Mouse (Mus musculus) T-helper 1 cell (primary cell): Measurements from ENCODE around the gene Ccdc125.

Experiments used
- in situ Hi-C: fragments of 300-600 bp; cut with MboI, MseI; formaldehyde crosslinking; loops from one replicate; pipeline ENCODE4 v1.15.1; 2025; ENCODE audit warnings: high pct_unique_total_duplicates

Ccdc125 gene

DNA sequence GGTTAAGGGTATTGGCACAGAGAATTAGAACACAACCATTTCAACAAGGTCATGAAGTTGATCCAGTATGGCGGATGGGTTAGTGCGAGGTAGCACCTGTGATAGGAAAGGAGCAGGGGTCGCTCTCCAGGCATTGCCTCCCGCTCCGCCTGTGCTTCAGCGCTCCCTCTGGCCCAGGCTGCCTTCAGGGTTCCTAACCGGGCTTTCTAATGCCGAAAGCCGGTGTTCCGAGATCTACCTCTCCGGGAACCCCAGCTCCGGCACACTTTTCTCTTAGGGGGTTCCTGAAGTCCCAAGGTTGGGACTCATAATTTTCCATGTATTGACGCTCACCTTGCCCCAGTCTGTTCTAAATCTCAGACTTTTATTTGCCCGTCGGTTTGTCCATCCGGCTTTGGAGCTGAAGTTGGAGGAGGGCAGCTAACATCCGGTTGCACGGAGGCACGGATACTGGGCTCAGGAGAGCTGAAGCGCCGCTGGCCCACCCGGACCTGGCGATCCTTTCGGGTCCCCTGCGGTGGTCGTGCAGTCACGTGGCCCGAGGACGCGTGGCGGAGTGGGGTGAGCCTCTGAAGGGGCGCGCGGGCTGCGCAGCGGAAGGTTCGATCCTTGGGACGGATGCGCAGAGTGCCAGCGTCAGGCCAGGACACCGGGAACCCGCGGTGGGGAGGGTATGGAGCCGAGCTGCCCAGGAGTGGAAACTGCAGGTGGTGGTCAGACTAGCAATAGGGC lies at the start of gene Ccdc125:
TSS of gene Ccdc125 (plus strand) at position 427 of the 732 bp plus-strand sequence.
- in situ Hi-C loops = no loop called here

- in situ Hi-C loops = no loop called here
These were observed 47.3 kb upstream of the Ccdc125 start for GRCm38 (mm10) chr13:100622241-100622640.

GRCm38 (mm10) chr13:100634106-100634691 lies 35.3 kb upstream of the Ccdc125 start:
- in situ Hi-C loops = loop anchor here (25.0 kb wide), 2 partner anchors 597 to 1772 kb away; no protein-coding TSS in a partner anchor

DNA sequence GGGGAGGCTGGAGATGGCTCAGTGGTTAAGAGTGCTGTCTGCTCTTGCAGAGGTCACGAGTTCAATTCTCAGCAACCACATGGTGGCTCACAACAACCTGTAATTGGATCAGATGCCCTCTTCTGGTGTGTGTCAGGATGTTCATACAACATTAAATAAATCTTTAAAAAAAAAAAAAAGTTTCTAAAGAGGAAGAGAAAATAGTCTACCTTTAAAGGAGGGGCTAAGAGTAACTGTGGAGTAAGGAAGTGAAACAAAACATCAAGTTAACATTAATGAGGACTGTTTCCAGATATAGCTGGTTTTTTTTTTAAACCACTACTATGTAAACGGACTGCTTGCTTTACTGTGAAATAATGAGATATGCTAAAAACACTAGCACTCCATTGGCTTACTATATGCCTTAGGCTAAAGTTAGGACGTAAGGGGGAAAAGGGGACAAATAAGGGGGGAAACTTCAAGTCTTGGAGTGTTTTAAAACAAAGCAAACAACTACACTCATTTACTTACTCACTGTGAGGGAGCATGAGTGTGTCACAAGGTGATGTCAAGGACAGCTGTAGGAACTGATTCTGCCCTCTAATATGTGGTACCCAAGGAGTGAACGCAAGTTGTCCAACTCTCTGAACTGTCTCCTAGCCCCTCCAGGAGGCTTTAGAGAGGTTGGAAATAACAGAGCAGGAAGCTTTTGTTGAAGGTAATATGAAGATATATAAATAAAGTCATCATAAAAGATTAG lies 26.9 kb upstream of the Ccdc125 start:
- in situ Hi-C loops = loop anchor here (25.0 kb wide), 2 partner anchors 605 to 1780 kb away; no protein-coding TSS in a partner anchor

DNA sequence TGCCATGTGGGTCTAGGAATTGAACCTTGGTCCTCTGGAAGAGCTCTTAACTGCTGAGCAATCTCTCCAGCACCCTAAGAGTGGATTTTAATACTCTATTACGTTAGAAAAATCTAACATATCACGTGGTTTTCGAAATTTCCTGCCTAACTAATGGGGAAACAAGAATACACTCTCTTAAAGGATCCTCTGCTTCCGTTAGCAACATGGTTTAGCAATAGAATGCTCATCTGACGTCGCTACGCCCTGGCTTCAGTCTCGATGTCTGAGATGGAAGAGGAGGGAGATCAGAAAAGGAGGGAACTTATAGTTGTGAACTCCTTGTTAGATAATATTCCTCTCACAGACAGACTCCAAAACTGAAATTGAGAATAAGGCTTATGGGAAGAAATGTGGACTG lies 21.3 kb upstream of the Ccdc125 start:
- in situ Hi-C loops = loop anchor here (25.0 kb wide), 2 partner anchors 611 to 1786 kb away; no protein-coding TSS in a partner anchor

GRCm38 (mm10) chr13:100650550-100651438 lies 18.7 kb upstream of the Ccdc125 start, which contains the start of the genes Ak6 and Rad17:
Gene Ak6 (plus strand): TSS chr13:100650979.
Gene Rad17 (minus strand): TSS chr13:100651051.
- in situ Hi-C loops = no loop called here

DNA sequence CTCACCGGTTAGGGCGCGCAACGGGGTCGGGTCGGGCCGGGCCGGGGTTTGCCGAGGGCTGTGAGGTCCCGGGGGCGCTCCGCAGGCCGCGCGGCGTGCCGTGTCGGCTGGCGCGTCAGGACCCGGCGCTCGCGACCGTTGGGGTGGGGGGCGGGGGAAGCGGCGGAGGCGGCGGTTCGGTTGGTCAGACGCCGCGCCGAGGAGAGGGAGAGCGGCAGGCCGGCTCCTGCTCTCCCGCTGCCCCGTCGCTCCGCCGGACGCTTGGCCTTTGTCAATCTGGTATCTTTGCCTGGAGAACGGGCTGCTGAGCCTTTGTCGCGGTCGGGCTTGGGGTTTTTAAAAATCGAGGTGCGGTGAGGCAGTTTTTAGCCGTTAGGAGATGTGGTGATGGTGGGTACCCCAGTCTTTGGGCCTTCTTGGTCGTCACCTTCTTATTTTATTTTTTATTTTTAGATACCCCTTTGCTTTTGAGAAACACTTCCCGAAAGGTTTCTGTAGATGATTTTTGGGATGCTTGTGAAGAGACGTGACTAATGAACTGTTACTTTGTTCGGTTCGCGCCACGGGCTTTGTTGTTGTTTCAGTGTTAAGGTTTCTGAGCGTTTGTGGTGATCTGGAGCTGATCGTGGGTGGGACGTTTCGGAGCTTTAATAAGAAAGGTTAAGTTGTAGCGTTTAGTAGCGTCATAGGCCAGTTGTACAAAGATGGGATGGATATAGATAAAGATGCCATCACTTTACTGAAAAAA lies 17.9 kb upstream of the Ccdc125 start, which contains the start of gene Taf9:
TSS of gene Taf9 (plus strand) at position 141 of the 748 bp plus-strand sequence.
- in situ Hi-C loops = no loop called here

- in situ Hi-C loops = no loop called here
These were observed 11.4 kb upstream of the Ccdc125 start for GRCm38 (mm10) chr13:100658091-100658490.

DNA sequence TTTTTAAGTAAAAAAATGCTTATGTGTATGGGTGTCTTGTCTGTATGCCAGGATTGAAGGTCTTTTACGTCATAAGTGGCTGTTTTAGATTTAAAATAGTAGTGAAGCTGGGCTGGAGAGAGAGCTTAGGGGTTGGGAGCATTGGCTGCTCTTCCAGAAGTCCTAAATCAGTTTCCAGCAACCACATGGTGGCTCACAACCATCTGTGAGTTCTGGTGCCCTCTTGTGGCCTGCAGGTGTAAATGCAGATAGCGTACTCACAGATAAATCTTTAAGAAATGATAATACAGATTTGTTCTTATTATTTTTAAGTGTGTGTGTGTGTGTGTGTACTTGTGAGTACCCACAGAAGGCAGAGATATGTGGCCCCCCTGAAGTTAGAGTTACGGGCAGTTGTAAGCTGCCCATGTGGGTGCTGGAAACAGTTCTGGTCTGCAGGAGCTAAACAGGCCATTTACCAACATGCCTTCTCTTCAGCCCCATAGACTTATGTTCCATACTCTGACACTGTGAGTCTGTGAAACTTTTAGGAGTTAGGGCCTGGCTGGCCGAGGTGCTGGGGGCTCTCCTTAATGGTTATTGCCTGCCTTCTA lies 9.6 kb upstream of the Ccdc125 start:
- in situ Hi-C loops = no loop called here

DNA sequence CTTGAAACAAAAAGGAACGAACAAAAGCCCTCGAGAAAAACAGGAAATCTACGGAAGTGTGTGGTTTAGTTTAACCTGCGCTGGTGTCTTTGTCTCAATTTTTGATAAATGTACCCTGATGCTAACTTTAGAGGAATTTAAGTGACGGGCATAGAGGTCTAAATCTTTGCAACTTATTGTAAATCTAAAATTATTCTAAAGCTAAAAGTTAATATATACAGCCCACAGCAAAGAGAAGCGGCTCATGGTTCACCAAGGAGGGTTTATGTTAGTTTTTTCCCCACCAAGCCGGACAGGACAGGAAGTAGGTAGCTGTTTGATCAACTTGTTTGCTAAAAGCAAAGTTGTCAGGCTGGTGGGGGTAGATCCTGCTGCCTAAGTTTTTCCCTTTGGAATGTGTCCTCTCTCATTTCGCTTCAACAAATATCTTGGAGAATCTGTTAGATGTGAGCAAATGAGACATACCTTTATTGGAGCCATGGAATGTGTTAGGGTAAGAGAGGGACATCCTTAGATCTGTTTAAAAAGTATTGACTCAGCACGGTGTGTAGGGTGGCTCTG lies 744 bp downstream of the Ccdc125 start:
- in situ Hi-C loops = no loop called here

DNA sequence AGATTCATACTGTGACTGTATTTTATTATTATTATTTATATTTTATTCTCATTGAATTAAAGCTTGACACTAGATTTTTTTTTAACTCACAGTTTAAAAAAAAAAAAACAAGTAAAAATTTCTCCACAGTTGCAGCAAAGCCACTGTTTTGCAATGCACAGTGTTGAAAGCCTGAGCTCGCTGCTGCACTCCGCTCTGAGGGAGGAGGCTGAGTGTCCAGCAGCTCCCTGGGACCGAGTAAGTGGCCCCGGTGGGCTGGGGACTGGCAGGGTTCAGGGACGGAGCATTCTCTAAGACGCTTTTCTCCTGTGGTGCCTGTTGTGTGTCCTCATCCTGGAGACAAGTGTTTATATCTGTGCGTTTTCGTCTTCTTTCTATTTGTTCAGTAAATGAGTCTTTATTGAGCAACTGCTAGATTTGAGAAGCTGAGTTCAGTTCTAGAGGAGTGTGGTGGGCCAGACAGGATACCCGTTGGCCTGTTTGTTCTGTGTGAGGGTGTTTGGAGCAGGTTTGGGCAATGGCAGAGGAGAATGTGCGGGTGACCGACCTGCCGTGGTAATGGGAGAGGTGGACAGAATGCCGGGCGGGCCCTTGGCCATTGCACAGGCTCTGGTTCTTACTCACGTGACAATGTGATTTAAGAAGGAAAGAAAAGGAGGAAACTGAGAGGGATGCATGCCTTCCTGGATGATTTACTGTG lies 6.6 kb downstream of the Ccdc125 start:
- in situ Hi-C loops = no loop called here

DNA sequence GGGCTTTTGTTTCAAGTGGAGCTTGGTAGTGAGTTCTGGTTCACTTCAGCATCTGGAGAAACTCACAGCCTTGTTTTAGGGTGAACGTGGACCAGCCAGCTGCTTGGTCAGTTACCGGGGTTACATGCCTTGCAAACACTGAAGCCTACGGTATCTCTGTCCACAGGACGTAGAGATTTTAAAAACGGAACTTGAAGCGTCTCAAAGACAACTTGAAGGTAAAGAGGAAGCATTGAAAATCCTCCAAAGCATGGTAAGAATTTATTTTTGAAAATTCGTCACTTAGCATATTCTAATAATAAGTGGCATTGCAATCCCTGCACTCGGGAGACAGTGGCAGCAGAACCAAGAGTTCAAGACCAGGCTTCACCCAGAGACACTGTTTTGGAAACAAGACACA lies 12.1 kb downstream of the Ccdc125 start:
- in situ Hi-C loops = no loop called here

GRCm38 (mm10) chr13:100682837-100683236 lies 13.3 kb downstream of the Ccdc125 start:
- in situ Hi-C loops = no loop called here

DNA sequence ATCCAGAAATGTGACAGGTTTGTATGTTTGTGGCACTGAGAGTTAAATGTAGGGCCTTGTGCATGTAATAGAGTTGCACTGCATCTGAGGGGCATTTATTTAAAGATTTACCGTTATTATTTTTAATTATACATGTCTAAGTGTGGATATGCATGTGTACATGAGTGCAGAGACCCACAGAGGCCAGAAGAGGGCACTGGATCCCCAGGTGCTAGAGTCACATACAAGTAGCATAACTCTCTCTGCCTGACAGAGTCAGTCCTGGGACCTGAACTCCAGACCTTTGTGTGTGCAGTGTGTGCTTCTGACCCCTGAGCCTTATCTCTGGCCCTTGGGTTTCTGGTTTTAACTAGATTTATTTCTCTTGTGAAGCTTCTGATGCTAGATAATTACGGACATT lies 14.8 kb downstream of the Ccdc125 start:
- in situ Hi-C loops = no loop called here

DNA sequence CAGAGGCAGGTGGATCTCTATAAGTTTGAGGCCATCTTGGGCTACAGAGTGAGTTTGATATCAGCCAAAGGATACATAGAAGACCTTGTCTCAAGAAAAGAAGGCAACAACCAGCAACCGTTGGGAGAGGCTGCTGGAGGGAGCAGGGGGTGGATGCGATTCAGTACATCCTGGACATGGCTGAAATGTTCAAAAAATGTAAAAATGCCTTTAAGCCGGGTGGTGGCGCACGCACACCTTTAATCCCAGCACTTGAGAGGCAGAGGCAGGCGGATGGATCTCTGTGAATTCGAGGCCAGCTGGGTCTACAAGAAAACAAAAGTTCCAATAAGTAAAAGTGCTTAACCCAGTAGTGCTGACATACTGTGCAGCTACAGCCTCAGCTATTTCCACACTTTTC lies 18.0 kb downstream of the Ccdc125 start:
- in situ Hi-C loops = no loop called here

DNA sequence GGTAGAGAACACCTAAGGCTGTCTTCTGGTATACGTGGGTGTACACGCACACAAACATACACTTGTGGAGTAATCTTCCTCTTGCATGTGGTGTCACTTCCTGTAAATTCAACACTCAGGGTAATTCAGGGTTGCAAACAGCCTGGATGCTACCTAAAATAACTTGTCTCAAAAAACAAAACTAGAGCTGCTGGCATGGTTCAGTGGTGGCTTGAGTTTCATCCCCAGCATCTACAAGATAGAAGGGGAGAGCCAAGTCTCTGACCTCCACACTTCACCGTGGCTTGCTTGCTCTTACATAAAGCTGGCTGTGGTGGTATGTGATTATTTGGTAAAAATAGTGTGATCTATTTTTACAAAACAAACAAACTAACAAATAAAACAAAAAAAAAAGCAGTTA lies 28.0 kb downstream of the Ccdc125 start:
- in situ Hi-C loops = no loop called here

DNA sequence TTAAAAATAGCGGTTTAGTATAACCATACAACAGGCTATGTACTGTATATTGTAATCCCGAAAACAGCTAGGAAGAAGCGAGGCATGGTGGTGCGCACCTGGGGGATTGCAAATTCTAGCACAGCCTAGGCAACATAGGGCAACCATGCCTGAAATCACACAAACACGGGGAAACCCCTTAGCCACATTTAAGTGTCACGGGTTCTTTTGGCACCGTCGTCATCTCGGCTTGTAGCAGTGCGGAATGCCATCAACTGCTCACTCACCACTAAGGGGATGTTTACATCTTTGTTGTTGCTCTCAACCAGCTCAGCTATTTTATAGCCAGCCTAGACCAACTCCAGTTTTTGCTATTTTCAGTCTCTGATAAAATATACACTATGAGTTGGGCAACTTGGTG lies 29.3 kb downstream of the Ccdc125 start:
- in situ Hi-C loops = no loop called here

DNA sequence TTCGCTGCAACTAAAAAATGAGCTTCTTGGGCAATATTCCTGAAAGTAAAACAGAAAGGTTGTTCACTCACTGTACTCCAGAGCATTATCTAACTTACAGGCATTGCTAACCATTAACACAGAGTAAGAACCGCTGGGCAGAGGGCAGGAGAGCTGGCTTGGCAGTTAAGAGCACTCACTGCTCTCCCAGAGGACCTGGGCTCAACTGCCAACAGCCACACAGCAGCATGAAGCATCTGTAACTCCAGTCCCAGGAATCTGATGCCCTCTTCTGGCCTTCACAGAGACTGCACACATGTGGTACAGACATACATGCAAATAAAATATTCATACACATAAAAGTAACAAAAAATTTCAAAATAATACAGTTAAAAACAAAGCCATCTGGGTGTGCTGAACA lies 34.0 kb downstream of the Ccdc125 start:
- in situ Hi-C loops = no loop called here

DNA sequence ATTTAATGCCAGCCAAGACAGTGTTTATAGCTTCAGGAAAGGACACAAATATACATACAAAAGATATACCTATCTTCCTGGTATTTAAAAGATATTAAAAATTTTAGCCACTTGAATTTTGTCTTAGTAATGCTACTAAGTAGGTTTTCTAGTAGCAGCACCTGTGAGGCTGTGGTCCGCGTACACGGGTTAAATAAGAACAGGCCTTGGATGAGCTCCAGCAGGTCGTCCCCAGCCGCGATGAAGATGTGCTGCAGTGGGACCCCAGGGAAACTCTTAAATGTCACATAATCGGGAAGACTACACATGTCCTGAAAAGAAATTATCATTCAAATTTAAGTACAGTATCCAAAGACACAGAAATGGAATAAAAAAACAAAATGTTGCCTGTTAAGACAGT lies 36.7 kb downstream of the Ccdc125 start:
- in situ Hi-C loops = no loop called here
